Mouse (Mus musculus) layer of hippocampus, postnatal 10 days (tissue): Measurements from ENCODE around the gene Napsa. TPM values are rescaled to one million over a fixed set of nuclear protein-coding genes. Genes with fewer than 3 reads are reported as not detected.

ENCODE experiments used
- DNase-seq, 2 experiments: peaks; one replicate each; pipeline ENCODE4 v3.0.0; 2021; ENCODE audit warnings: low spot score in 2 of 2
- total RNA-seq, 2 experiments: library from RNA; stranded (reverse); gene quantifications; 2 replicates each; pipeline ENCODE4 v1.2.3; 2021

Gene Napsa
- total RNA-seq, 2 experiments from 2014 or later, result 0.98 TPM; not detected in 1

DNA sequence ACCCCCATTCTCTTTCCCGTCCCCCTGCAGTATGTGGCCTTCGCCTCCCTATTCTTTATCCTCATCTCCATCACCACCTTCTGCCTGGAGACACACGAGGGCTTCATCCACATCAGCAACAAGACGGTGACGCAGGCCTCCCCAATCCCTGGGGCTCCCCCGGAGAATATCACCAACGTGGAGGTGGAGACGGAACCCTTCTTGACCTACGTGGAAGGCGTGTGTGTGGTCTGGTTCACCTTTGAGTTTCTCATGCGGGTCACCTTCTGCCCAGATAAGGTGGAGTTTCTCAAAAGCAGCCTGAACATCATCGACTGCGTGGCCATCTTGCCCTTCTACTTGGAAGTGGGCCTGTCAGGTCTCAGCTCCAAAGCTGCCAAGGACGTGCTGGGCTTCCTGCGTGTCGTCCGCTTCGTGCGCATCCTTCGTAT lies 23.0 kb downstream of the Napsa start:
- no peak for DNase-seq

GRCm38 (mm10) chr7:44596051-44596450 lies 23.9 kb downstream of the Napsa start:
- no peak for DNase-seq

DNA sequence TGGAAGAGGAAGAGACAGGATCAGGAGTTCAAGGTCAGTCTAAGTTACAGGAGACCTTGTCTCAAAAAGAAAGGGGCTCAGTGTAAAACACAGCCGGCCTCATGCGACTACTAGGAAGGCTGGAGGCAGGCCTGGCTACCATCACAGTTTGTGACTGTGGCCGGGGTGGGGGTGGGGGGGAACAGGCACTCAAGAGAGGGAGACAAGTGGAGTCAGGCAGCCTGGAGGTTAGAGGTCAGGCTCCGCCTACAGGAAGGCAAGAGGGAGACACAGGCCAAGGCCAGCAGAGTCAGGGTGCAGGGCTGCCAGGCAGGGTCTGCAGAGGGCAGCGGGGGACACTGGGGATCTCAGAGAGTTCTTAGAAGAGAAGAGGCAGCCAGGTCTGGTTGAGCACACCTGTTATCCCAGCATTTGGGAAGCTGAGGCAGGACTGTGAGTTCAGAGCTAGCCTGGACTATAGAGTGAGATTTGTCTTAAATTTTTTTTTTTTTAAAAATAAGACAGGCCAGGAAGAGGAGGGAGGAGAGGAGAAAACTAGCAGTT lies 24.9 kb downstream of the Napsa start:
- no peak for DNase-seq

DNA sequence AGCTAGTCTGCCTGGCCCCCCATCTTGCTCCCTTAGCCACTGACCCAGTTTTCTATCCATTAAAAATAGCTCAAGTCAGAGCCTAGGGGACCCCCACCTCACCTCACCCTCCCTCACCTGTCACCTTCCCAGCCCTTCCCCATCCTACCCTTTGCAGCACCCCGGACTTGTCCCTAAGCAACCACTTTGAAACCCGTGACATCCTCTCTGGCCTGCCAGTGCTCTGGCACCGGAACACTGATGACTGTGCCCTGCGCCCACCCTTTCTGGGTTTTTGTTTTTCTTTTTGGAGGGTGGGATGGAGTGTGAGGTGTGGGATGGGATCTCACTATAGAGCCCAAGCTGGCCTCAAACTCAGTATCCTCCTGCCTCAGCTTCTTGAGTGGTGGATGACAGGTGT lies 25.5 kb downstream of the Napsa start:
- DNase-seq, result no peak

GRCm38 (mm10) chr7:44598336-44598735 lies 26.2 kb downstream of the Napsa start:
- DNase-seq, result no peak

DNA sequence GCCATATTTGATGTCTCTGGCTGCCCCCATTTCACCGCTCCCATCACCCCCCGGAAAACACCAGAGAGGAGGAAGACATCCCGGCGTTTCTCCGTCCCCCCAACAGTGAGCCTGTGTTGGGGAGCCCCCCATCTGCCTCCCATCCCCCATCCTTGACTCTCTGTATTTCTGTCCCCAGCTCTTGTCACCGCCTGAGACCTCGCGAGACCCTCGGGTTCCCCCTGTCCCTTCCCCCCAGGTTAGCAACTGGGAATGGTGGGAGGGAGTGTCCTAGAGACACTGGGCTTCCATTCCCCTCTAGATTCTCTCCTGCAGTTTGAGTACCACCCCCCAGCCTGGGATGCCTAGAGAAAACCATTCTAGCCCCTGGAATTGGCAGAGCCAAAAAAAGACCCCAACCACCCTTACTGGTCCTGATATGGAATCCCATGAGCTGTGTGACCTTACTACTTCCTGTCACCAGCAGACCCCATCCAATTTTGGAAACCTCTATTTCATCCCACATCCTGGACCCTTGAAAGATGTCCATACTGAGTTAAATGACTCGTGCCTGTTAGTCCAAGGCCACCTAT lies 28.6 kb downstream of the Napsa start:
- DNase-seq, result no peak

GRCm38 (mm10) chr7:44601646-44602045 lies 29.5 kb downstream of the Napsa start:
- DNase-seq, result no peak

DNA sequence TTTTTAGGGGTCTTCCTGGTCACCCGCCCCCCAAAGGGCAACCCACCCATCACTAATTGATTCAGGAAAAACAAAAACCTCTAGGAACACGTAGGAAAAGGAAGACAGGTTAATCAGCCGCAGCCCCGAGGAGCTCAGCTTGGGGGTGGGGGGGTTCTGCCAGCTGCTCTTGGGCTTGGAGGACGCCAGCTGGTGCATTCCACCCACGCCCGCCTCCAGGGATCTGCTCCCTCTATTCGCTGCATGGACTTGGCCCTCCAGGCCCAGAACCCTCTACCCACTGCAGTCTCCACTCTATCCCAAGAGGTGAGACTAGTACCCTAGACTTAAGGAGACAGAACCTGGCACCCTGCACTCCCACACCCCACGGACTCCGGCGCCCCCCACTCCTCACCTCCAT lies 30.3 kb downstream of the Napsa start:
- peak; percentile 69 to 77 for DNase-seq

GRCm38 (mm10) chr7:44603186-44603855 lies 31.1 kb downstream of the Napsa start:
- DNase-seq, result no peak

DNA sequence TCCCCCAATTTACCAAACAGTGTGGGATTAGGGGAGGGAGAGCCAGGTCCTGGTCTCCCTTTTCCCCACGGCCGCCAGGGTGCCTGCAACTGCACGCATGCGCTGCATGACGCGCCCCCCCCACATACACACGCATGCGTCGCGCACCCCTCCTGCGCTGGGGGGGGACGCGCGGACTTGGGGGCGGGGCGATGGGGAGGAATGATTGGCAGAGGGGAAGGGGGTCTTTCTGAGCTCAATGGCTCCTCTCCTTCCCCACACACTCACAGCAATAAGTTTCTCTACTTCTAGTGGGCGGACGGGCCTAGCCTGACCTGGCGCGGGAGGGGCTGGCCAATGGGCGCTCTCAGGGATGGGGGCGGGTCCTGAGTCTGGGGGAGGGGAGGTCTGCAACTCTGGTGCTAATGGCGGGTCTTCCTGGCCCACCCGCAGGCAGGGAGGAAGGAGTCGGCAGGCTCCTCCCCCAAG lies 32.0 kb downstream of the Napsa start:
- DNase-seq, result peak; percentile 58 to 74

GRCm38 (mm10) chr7:44604619-44605018 lies 32.4 kb downstream of the Napsa start:
- no peak for DNase-seq

DNA sequence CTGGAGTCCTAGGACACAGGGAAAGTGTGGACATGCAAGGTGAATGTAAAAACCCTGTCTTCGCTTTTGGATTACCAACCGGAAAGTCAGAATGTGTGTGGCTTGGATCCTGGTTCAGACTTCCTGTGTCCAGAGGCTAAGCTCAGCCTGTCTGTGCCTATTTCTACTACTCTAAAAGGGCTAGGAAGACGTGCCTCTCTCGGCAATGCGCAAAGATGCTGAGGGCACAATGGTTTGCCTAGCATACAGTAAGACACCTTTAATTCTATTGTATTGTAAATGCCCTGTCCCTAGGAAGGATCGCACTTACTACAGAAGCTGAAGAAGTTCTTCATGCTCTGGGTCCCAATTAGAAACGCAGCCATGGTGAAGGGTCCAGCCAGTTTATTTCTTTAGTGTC lies 33.3 kb downstream of the Napsa start:
- DNase-seq, result no peak

DNA sequence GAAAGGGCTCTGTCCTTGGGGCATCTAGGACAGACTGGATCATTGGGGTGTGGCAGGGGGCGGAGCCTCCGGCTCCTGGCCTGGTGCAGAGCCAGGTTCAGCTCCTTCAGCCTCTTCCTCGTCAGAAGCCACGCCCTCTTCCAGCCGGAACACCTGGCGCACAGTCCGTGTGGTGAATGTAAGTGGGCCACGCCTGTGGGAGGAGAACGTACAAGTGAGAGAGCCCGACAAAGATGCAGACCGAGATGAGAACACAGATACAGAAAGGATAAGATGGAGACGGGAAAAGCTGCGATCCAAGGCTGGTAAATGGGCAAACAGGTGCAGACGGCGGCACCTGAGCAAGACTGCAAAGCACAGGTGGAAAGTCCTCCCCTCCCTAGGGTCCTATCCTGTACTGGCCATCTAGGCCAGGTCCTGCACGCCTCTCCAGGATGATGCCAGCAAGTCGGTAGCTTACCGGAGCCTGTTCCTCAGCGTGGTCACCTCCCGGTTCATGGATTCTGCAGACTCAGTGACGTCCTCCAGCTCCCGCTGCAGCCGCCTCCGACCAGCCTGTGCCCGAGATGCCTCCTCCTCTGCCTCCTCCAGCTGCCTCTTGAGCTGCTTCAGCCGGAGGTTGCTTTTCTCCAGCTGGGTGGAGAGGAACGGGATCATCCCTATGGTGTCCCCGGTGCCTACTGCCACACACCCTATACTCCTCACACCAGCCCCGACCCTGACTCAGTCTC lies 34.2 kb downstream of the Napsa start:
- no peak for DNase-seq

DNA sequence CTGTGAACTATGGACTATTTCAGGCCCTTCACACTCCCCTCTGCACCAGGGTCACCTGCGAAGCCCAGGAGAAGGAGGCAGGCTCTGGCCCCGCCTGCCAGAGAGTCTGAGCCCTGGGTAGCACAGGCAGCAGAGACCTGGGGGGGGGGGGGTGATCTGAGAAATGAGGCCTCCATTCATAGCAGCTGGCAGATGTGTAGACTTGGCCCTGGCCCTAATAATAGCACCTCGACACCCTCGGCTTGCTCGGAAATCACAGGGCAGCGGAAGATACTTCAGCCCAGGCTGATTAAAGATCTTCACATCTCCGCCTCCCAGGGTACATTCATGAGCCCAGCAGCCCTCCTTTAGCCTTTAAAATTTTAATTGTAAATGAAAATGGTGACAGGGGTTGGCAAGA lies 40.0 kb downstream of the Napsa start:
- DNase-seq, result no peak

DNA sequence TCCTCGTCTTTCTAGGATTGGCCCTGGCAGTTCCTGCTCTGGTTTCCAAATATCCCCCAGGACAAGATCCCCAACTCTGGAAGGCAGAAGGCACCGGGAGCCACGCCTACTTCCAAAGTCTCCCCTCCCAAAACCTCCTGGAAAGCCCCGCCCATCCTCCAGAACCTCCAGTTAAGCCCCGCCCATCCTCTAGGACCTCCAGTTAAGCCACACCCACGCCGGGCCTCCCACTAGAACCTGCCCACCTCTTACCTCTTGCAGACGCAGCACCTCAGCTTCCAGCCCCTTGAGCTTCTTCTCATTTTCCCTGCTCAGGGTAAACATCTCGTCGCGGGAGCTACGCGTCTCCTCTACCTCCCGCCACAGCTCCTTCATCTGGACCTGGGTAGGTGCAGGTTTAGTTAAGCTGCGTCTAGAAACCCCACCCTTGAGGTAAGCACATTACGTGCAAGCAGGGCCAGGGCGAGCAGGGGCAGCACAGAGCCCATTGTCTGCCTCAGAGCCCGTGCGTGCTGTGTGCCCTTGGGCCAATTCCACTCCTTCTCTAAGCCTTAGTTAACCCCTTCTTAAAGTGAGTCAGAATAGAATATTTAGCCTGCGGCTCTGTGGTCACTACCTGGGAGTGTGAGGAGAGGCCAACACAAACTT lies 42.0 kb downstream of the Napsa start:
- DNase-seq, result no peak

- no peak for DNase-seq
Measured at GRCm38 (mm10) chr7:44615309-44615708, 43.1 kb downstream of the Napsa start.

DNA sequence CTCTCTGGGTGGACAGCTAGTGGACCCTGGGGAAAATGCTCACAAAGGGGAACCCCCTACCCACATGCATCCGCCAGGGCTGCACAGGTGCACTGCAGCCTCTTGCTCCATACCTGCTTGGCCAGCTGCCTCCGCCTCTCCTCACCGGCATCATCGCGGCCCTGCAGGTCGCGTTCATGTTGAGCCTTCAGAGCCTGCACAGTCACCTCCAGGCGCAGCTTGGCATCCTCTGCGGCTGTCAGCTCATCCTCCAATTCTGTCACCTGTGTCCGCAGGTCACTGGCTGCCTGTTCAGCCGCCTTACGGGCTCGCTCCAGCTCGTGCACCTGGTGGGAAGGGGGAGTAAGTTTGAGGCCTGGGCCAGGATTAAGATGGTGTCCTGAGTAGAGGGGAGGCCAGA lies 43.8 kb downstream of the Napsa start:
- DNase-seq, result no peak

- DNase-seq, result no peak
Measured at GRCm38 (mm10) chr7:44617059-44617458, 44.9 kb downstream of the Napsa start.

DNA sequence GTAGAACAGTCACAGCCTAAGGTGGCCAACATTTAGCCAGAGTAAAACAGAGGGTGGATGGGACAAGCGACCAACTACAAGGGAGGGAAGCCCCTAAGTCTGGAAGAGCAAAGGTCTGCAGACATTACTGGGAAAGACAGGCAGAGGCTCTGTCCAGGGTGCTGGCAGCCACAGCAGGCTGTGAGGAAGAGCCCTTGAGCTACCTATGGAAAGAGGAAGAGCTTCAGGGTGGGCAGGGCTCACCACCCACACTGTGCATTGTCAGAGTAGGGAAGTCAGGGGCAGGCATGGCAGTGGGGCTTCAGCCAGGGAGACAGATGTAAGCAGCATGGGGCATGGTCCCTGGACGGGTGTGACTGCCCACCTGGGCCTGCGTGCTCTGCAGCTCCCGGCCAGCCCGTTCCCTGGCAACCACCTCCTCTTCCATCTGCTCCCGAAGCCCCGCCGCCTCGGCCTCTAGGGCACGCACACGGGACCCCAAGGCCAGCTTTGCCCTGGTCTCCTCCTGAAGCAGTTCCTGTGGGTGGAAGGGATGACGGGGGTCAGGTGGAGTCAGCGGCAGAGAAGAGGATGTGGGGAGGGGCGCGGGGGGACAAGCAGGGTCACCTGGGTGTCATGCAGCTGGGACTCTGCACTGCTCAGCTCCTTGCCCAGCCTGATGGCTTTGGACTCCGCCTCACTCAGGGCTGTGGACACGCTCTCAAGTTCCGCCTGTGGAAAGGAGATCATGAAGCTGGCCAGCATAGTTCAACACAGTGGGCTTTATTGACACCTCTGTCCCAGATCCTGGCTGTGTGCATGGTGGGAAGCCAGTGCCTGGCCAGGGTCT lies 51.7 kb downstream of the Napsa start:
- DNase-seq, result no peak

DNA sequence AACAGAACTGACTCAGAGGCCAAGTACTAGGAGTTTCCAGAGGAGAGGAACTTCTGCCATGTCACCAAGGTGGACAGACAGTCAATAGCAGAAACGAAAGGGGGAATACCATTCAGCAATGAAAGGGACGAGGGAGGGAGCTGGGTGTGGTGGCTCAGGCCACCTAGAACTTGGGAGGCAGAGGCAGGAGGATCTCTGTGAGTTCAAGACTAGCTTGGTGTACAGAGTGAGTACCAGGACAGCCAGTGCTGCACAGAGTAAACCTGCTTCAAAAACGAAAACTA lies 52.3 kb downstream of the Napsa start:
- DNase-seq, result no peak

- DNase-seq, result no peak
Measured at GRCm38 (mm10) chr7:44624828-44625227, 52.6 kb downstream of the Napsa start.
